Mouse (Mus musculus): ENCODE measurements at regions not wholly inside any gene's neighbourhood (a gene's known extent, or its start where the extent isn't known, plus 50 kb on each side); places are given as distances from the start of the nearest gene placed in this dataset.

DNA sequence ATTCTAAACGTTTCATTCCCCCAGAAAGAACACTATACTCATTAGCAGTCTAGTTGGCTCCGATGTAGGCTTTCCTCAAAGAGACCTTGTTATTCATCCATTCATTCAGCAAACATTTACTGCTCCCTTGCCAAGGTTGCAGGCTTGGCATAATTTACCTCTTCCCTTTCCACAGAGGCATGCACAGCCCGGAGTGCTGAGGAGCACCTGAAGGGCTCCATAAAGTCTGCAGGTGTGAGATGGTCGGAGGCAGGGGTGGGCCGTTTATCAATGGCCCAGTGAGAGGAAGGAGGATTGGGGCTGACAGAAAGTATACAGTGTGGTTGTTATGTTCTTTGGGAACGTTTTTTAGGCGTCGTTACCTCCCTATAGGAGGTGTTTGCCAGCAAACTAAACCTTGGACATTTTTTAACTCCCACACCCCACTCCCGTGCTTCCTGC is 58.6 kb upstream of the Nepro start:
- TF ChIP-seq CTCF (IDR thresholded peaks at IDR 0.05; ENCODE audit: borderline replicate concordance, control insufficient read depth, extremely low read depth, insufficient read depth, low read length, poor library complexity): no peak
- no peak for TF ChIP-seq POLR2A (IDR thresholded peaks at IDR 0.05; ENCODE audit: control insufficient read depth, extremely low read depth, insufficient read depth, low read length, poor library complexity)
